Mouse (Mus musculus) midbrain, embryonic 15.5 days (tissue): ENCODE measurements at regions not wholly inside any gene's neighbourhood (a gene's known extent, or its start where the extent isn't known, plus 50 kb on each side); places are given as distances from the start of the nearest gene placed in this dataset.
A peak's percentile ranks its signal among the peaks of the same experiment; 100 is the strongest.

Experiments used
- ATAC-seq: fragments of 200-750 bp; cut with Nextera tagmentation; replicated peaks from 2 replicates; pipeline ENCODE4 v1.8.0; 2017; ENCODE audit warnings: moderate TSS enrichment
- H3K27ac ChIP-seq: fragments of 300-500 bp; sonication (generic); 2 replicates; pipeline ENCODE4 v1.5.1; 2015; ENCODE audit warnings: mild to moderate bottlenecking, inconsistent platforms
- H3K27me3 ChIP-seq: fragments of 300-500 bp; sonication (generic); replicated peaks from 2 replicates; pipeline ENCODE4 v1.6.1; 2015; ENCODE audit warnings: inconsistent platforms
- H3K36me3 ChIP-seq: fragments of 300-500 bp; sonication (generic); replicated peaks from 2 replicates; pipeline ENCODE4 v1.6.1; 2015; ENCODE audit warnings: inconsistent platforms
- H3K4me1 ChIP-seq: fragments of 300-500 bp; sonication (generic); 2 replicates; pipeline ENCODE4 v1.6.1; 2015; ENCODE audit warnings: inconsistent platforms
- H3K4me2 ChIP-seq: fragments of 300-500 bp; sonication (generic); 2 replicates; pipeline ENCODE4 v1.6.1; 2015; ENCODE audit warnings: inconsistent platforms, mild to moderate bottlenecking, moderate library complexity
- H3K4me3 ChIP-seq: fragments of 300-500 bp; sonication (generic); 2 replicates; pipeline ENCODE4 v1.5.1; 2015; ENCODE audit warnings: mild to moderate bottlenecking, inconsistent platforms
- H3K9ac ChIP-seq: fragments of 300-500 bp; sonication (generic); 2 replicates; pipeline ENCODE4 v1.6.1; 2015; ENCODE audit warnings: mild to moderate bottlenecking, inconsistent platforms
- H3K9me3 ChIP-seq: fragments of 300-500 bp; sonication (generic); 2 replicates; pipeline ENCODE4 v1.6.1; 2016; ENCODE audit warnings: inconsistent platforms
- WGBS: fragments of 180-500 bp; shearing (Covaris S2); methylation state at CpG from one replicate; pipeline ENCODE4 v1.1.7; 2015; ENCODE audit warnings: mixed read lengths; 5-methylcytosine and 5-hydroxymethylcytosine counted together

DNA sequence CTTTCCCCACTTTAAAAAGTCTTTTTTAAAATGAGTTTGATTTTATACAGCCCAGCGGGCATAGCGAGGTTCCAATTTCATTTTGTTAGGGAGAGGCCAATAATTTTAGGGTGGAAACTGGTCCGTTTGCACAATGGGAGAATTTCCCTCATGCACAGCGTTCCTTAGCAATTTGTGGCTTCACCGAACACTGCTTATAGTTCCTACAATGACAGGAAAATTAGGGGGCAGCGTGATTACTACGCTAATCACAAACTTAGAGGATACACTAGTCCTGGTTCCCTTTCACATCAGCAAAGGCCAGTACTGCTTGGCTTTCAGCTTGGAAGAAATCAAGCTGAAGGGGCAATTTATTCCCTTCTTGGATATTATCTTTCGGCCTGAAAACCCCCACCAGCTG lies 745.1 kb upstream of the Gm19410 start:
- no peak overlapping the region for H3K4me3 ChIP-seq
- no peak overlapping the region for H3K27ac ChIP-seq
- H3K4me2 ChIP-seq = no peak overlapping the region
- 85% methylated on average over 8 of the region's 8 CpGs for WGBS
- H3K36me3 ChIP-seq = no peaks in the 10 kb centered on the region
- no peaks in the 10 kb centered on the region for H3K27me3 ChIP-seq
- no peak for ATAC-seq
- no peaks in the 10 kb centered on the region for H3K9me3 ChIP-seq
- H3K9ac ChIP-seq = no peak overlapping the region
- H3K4me1 ChIP-seq = no peaks in the 10 kb centered on the region

DNA sequence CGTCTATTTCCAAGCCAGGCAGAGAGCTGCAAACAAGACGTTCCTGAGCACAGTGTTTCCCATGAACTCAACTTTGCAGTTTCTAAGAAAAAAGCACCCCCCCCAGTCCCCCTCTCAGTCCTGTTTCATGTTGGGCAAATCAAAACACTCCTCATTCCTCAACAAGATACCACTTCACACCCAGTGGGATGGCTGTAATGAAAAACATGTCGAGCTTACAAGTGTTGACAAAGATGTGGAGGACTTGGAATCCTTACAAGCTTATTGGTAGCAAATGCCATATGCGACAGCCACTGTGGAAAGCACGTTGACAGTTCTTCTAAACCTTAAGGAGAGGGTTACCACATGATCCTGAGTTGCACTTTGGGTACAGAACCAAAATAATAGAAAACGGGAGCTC lies 742.9 kb upstream of the Gm19410 start:
- WGBS = 82% methylated on average over 6 of the region's 6 CpGs
- Histone ChIP-seq H3K36me3 (no peaks in the 10 kb centered on the region), H3K27ac (no peak overlapping the region), H3K9ac (no peak overlapping the region), H3K4me3 (no peak overlapping the region), H3K4me2 (no peak overlapping the region), H3K9me3 (no peaks in the 10 kb centered on the region), H3K27me3 (no peaks in the 10 kb centered on the region), H3K4me1 (no peaks in the 10 kb centered on the region)
- no peak for ATAC-seq

GRCm38 (mm10) chr8:35047798-35048197 lies 717.8 kb upstream of the Gm19410 start:
- ATAC-seq = no peak
- H3K27ac ChIP-seq = no peak overlapping the region
- H3K4me3 ChIP-seq = no peak overlapping the region
- H3K4me2 ChIP-seq = no peak overlapping the region
- H3K27me3 ChIP-seq = no peaks in the 10 kb centered on the region
- no peaks in the 10 kb centered on the region for H3K4me1 ChIP-seq
- whole genome bisulfite sequencing = 76% methylated on average over 3 of the region's 3 CpGs
- H3K36me3 ChIP-seq = no peaks in the 10 kb centered on the region
- no peaks in the 10 kb centered on the region for H3K9me3 ChIP-seq
- H3K9ac ChIP-seq = no peak overlapping the region

DNA sequence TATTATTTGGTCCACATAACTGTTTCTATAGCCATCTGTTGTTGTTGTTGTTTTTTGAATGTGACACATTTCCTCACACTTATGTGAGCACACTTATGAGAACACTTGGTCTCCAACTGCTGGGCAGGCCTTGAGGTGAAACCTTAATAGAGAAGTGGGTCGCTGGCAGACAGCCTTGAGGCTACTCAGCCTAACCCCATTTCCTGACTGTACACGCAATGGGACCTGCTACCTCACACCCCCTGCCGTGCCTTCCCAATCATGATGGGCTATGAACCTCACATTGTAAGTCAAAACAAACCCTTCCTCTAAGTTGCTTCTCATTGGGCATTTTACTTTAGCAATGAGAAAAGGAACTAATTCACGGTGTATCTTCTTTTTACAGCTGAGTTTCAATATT lies 712.1 kb upstream of the Gm19410 start:
- Histone ChIP-seq H3K9ac (no peak overlapping the region), H3K9me3 (no peaks in the 10 kb centered on the region), H3K36me3 (no peaks in the 10 kb centered on the region), H3K27ac (no peak overlapping the region), H3K4me2 (no peak overlapping the region), H3K27me3 (no peaks in the 10 kb centered on the region), H3K4me3 (no peak overlapping the region), H3K4me1 (no peaks in the 10 kb centered on the region)
- no peak for ATAC-seq
- WGBS = 92% methylated on average over 4 of the region's 4 CpGs

- no peak overlapping the region for H3K9ac ChIP-seq
- no peak overlapping the region for H3K4me3 ChIP-seq
- no peaks in the 10 kb centered on the region for H3K4me1 ChIP-seq
- H3K4me2 ChIP-seq = no peak overlapping the region
- H3K9me3 ChIP-seq = no peaks in the 10 kb centered on the region
- no peak for ATAC-seq
- no peaks in the 10 kb centered on the region for H3K27me3 ChIP-seq
- no peaks in the 10 kb centered on the region for H3K36me3 ChIP-seq
- H3K27ac ChIP-seq = no peak overlapping the region
- 87% methylated on average over 5 of the region's 5 CpGs for WGBS
Observed at GRCm38 (mm10) chr8:35061048-35061447, 704.5 kb upstream of the Gm19410 start.

DNA sequence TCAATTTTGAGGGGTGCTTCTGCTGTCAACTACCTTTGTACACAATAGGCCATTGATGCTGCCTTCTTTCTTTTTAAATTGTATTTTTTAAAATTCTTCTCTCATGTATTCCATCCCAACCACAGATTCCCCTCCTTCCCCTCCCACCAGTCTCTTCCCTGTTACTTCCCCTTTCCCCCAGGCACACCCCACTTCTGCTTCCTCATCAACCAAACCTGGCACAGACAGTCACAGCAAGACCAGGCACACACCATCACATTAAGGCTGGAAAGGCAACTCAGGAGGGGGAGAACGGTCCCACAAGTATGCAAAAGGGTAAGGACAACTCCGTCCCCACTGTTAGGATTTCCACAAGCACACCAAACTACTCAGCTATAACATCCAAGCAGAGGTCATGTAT lies 697.4 kb upstream of the Gm19410 start:
- H3K4me3 ChIP-seq = no peak overlapping the region
- ATAC-seq = no peak
- no peak overlapping the region for H3K9ac ChIP-seq
- no peak overlapping the region for H3K4me2 ChIP-seq
- no peak overlapping the region for H3K27ac ChIP-seq
- H3K9me3 ChIP-seq = no peaks in the 10 kb centered on the region
- no peaks in the 10 kb centered on the region for H3K4me1 ChIP-seq
- 86% methylated on average over 2 of the region's 2 CpGs for WGBS
- H3K27me3 ChIP-seq = no peaks in the 10 kb centered on the region
- no peaks in the 10 kb centered on the region for H3K36me3 ChIP-seq

- ATAC-seq = 0 out of 2 replicates have a peak, but pooled peaks have one; percentile 56
- WGBS = 63% methylated on average over 7 of the region's 7 CpGs
- no peaks in the 10 kb centered on the region for H3K27me3 ChIP-seq
Observed at GRCm38 (mm10) chr8:35070246-35070989, 695.2 kb upstream of the Gm19410 start.

GRCm38 (mm10) chr8:35075971-35076370 lies 689.6 kb upstream of the Gm19410 start:
- H3K4me3 ChIP-seq = no peak overlapping the region
- no peak for ATAC-seq
- no peak overlapping the region for H3K9ac ChIP-seq
- no peak overlapping the region for H3K4me2 ChIP-seq
- H3K4me1 ChIP-seq = no peaks in the 10 kb centered on the region
- H3K27me3 ChIP-seq = no peaks in the 10 kb centered on the region
- no peaks in the 10 kb centered on the region for H3K9me3 ChIP-seq
- H3K27ac ChIP-seq = no peak overlapping the region
- no peaks in the 10 kb centered on the region for H3K36me3 ChIP-seq
- WGBS = 82% methylated on average over 10 of the region's 10 CpGs

More at GRCm38 (mm10) chr8:35070246-35070989, 695.2 kb upstream of the Gm19410 start:
- no peak overlapping the region for H3K4me3 ChIP-seq
- no peak overlapping the region for H3K9ac ChIP-seq
- no peaks in the 10 kb centered on the region for H3K9me3 ChIP-seq
- H3K4me2 ChIP-seq = no peak overlapping the region
- H3K27ac ChIP-seq = no peak overlapping the region
- no peaks in the 10 kb centered on the region for H3K36me3 ChIP-seq
- no peaks in the 10 kb centered on the region for H3K4me1 ChIP-seq

GRCm38 (mm10) chr8:35083161-35083560 lies 682.4 kb upstream of the Gm19410 start:
- H3K4me1 ChIP-seq = no peaks in the 10 kb centered on the region
- WGBS = 67% methylated on average over 1 of the region's 1 CpGs
- no peaks in the 10 kb centered on the region for H3K27me3 ChIP-seq
- no peaks in the 10 kb centered on the region for H3K36me3 ChIP-seq
- H3K4me2 ChIP-seq = no peak overlapping the region
- no peak overlapping the region for H3K4me3 ChIP-seq
- no peak overlapping the region for H3K27ac ChIP-seq
- no peak for ATAC-seq
- H3K9me3 ChIP-seq = no peaks in the 10 kb centered on the region
- H3K9ac ChIP-seq = no peak overlapping the region

- no peaks in the 10 kb centered on the region for H3K9me3 ChIP-seq
- H3K4me1 ChIP-seq = peaks cover 8% of the 10 kb centered on the region; the same call in 1 of the 2 replicates
- H3K9ac ChIP-seq = no peak overlapping the region
- no peak overlapping the region for H3K27ac ChIP-seq
- H3K4me3 ChIP-seq = no peak overlapping the region
- no peak for ATAC-seq
- WGBS = 98% methylated on average over 2 of the region's 2 CpGs
- no peaks in the 10 kb centered on the region for H3K27me3 ChIP-seq
- H3K36me3 ChIP-seq = no peaks in the 10 kb centered on the region
- no peak overlapping the region for H3K4me2 ChIP-seq
Observed at GRCm38 (mm10) chr8:35087070-35087469, 678.5 kb upstream of the Gm19410 start.

DNA sequence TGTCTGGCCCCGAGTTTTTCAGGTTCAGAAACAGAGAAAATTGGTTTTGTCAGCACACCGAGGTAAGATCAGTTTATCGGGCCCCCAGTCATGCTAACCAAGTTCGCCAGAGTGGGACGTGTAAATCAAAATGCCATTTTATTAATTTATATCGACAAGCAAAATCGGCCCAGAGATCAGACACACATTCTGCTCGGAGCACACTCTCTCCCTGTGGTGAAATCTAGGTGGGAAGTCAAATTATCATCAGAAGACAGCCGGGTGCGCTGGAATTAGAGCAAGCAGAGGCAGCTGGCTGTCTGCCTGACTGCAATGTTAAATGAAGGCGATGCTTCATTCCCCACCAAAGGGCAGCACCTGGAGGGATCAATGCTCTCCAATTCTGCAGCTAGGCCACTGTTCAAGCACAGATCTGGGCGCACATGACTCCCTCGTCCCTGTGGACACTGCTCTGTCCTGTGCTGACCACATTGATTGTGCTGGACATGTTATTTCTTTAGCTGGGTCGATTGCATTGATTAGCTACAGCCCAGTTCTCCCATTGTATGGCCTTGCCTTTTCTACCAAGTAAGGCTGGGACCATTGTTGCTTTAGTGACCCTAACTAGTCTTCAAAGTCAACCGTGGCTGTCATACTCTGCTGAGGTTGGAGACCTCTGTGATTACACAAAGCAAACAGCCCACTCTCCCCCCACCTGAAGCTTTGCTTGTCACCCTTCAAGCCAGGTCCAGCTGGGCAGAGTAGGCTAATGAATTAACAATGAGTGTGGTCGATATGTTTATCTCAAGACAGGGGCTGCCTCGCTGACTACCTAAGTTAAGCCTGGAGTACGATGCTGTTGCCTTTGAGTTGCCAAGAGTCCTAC lies 677.0 kb upstream of the Gm19410 start:
- Histone ChIP-seq H3K9me3 (no peaks in the 10 kb centered on the region), H3K4me1 (peaks cover 8% of the 10 kb centered on the region; the same call in 1 of the 2 replicates), H3K9ac (no peak overlapping the region), H3K4me2 (no peak overlapping the region; the same call in 1 of the 2 replicates), H3K27me3 (no peaks in the 10 kb centered on the region), H3K27ac (peak overlapping the region; percentile 61), H3K4me3 (no peak overlapping the region), H3K36me3 (no peaks in the 10 kb centered on the region)
- peak; percentile 52 for ATAC-seq
- 50% methylated on average over 18 of the region's 18 CpGs for WGBS

- ATAC-seq = no peak
- Histone ChIP-seq H3K4me2 (no peak overlapping the region), H3K27ac (no peak overlapping the region), H3K36me3 (no peaks in the 10 kb centered on the region), H3K4me3 (no peak overlapping the region), H3K9me3 (no peaks in the 10 kb centered on the region), H3K9ac (no peak overlapping the region), H3K4me1 (peaks cover 8% of the 10 kb centered on the region; the same call in 1 of the 2 replicates), H3K27me3 (no peaks in the 10 kb centered on the region)
- WGBS = 85% methylated on average over 8 of the region's 8 CpGs
Observed at GRCm38 (mm10) chr8:35089519-35089918, 676.1 kb upstream of the Gm19410 start.
